Mouse (Mus musculus): ENCODE results near the gene Mapkapk2. TPM values are rescaled to one million over a fixed set of nuclear protein-coding genes. Genes with fewer than 3 reads are reported as not detected.
A peak's percentile ranks its signal among the peaks of the same experiment; 100 is the strongest.

Gene Mapkapk2
- total and polyA plus RNA-seq, 3 experiments = 53.2 to 85.4 TPM; not detected in 1

DNA sequence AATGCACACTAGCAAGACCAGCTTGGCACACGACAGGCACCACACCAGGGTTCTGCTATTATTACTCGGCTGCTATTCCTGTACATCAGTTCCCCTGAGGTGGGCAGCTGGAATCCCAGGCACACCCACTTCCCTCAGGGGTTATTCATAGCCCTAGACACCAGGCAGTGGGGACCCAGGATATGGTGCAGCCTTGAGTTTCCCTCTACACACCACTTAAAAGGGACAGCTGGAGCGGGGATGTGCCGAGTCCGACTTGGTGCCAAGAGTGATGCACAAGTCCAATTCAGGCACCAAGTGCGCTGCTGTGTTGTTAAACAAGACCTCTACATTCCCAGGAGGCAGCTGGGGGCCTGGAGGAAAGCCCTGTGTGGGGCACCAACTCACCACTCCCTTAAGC, 34.8 kb downstream of the Mapkapk2 start:
- no peaks in the 10 kb centered on the region for H3K9me3 ChIP-seq (replicated peaks; ENCODE audit: insufficient read depth, low read length)
- TF ChIP-seq CTCF (IDR thresholded peaks at IDR 0.05 in 2 of 3, conservative IDR thresholded peaks at IDR 0.05 in 1 of 3; ENCODE audit: control insufficient read depth in 1 of 3, insufficient read depth in 1 of 3, low read depth in 2 of 3, low read length in 3 of 3, poor library complexity in 1 of 3, severe bottlenecking in 1 of 3) = no peak
- no peak for TF ChIP-seq KAT2A (conservative IDR thresholded peaks at IDR 0.05; ENCODE audit: low read depth, low read length)
- TF ChIP-seq ETS1 (IDR thresholded peaks at IDR 0.05; ENCODE audit: low read depth, low read length) = no peak
- no peak for TF ChIP-seq RCOR1 (IDR thresholded peaks at IDR 0.05; ENCODE audit: low read depth, low read length)
- no peak for TF ChIP-seq MAZ (IDR thresholded peaks at IDR 0.05; ENCODE audit: low read depth, low read length)
- no peak for TF ChIP-seq RAD21 (IDR thresholded peaks at IDR 0.05; ENCODE audit: low read depth, low read length)
- no peak for TF ChIP-seq ZC3H11A (IDR thresholded peaks at IDR 0.05; ENCODE audit: low read depth, low read length)
- no peak for TF ChIP-seq NELFE (IDR thresholded peaks at IDR 0.05; ENCODE audit: low read depth, low read length)
- no peak for TF ChIP-seq BHLHE40 (IDR thresholded peaks at IDR 0.05; ENCODE audit: borderline replicate concordance, low read depth, low read length)
- no peak for TF ChIP-seq TAL1 (IDR thresholded peaks at IDR 0.05; ENCODE audit: low read length)
- no peak for DNase-seq (ENCODE audit: low read depth, low spot score)
- H3K4me1 ChIP-seq (ENCODE audit: control insufficient read depth in 1 of 2, insufficient read depth in 2 of 2, low read length in 2 of 2) = peaks cover 15 to 36% of the 10 kb centered on the region in 2 experiments
- H3K27ac ChIP-seq (ENCODE audit: control insufficient read depth, low read depth, low read length) = no peak overlapping the region
- H3K36me3 ChIP-seq (ENCODE audit: control insufficient read depth in 1 of 2, insufficient read depth in 2 of 2, low read length in 2 of 2) = peaks cover 0 to 30% of the 10 kb centered on the region in 2 experiments; a peak in 2 of 4 replicates
- no peak overlapping the region for H3K4me3 ChIP-seq (ENCODE audit: control insufficient read depth in 1 of 2, insufficient read depth in 1 of 2, low read depth in 2 of 2, low read length in 2 of 2)
- no peak overlapping the region for H3K9ac ChIP-seq (ENCODE audit: control insufficient read depth, low read depth, low read length, poor library complexity, severe bottlenecking)
- H3K27me3 ChIP-seq (ENCODE audit: control insufficient read depth in 1 of 2, insufficient read depth in 2 of 2, low read length in 2 of 2) = no peaks in the 10 kb centered on the region
- H3K79me2 ChIP-seq (ENCODE audit: control insufficient read depth, insufficient read depth, low read length, poor library complexity) = peaks cover 19% of the 10 kb centered on the region

GRCm38 (mm10) chr1:131061740-131062254, 35.8 kb downstream of the Mapkapk2 start:
- Histone ChIP-seq H3K4me3 (ENCODE audit: control insufficient read depth in 1 of 2, insufficient read depth in 1 of 2, low read depth in 2 of 2, low read length in 2 of 2) (no peak overlapping the region), H3K9ac (ENCODE audit: control insufficient read depth, low read depth, low read length, poor library complexity, severe bottlenecking) (no peak overlapping the region), H3K9me3 (replicated peaks; ENCODE audit: insufficient read depth, low read length) (no peaks in the 10 kb centered on the region), H3K4me1 (ENCODE audit: control insufficient read depth in 1 of 2, insufficient read depth in 2 of 2, low read length in 2 of 2) (peaks cover 13 to 34% of the 10 kb centered on the region in 2 experiments), H3K36me3 (ENCODE audit: control insufficient read depth in 1 of 2, insufficient read depth in 2 of 2, low read length in 2 of 2) (peaks cover 0 to 27% of the 10 kb centered on the region in 2 experiments; a peak in 2 of 4 replicates), H3K79me2 (ENCODE audit: control insufficient read depth, insufficient read depth, low read length, poor library complexity) (peaks cover 16% of the 10 kb centered on the region), H3K27me3 (ENCODE audit: control insufficient read depth in 1 of 2, insufficient read depth in 2 of 2, low read length in 2 of 2) (no peaks in the 10 kb centered on the region), H3K27ac (ENCODE audit: control insufficient read depth, low read depth, low read length) (no peak overlapping the region)
- no peak for TF ChIP-seq ZC3H11A (IDR thresholded peaks at IDR 0.05; ENCODE audit: low read depth, low read length)
- peak; percentile 47 for DNase-seq (ENCODE audit: low read depth, low spot score)

DNA sequence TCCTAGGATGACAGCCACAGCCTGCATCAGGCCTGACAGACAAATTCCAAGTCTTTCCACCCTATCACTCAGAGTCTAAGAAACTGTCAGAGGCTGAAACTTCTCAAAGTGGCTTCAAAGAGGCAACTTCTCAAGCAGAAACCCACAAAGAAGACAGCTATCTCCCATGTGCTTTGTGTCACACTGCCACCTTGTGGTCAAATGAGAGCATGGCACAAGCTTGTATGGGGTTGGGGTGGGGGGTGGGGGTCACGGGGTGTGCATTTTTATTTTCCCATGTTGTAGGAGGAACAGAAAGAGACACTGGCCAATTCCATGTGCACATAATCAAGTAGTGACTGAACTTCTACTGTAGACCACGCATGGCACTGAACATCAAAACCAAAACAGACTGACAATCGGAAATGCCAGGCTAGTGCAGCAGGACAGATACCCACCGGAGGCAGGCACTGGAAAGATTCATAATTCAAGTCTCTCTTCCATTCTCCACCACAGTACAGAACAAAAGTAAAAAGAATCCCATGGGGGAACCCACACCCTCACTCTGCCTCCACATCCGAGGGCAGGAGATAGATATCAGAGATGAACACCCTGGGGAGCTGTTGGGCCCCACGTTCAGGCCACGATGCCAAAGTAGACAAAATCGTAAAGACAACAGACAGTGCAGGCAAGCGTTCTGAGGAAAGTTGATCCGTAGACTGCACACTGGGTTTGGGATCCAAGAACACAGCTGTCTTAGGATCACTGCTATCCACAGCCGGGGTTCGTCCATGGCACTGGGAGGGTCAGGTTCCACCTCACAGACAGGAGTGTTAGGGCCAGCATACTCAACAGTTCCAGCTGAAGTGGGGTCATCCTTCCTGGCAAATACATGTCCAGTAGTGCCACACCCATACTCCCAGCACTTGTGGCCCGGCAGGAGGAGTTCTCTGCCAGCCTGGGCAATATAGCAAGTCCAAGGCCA, 37.1 kb downstream of the Mapkapk2 start:
- DNase-seq (ENCODE audit: low read depth, low spot score) = peak; percentile 71
- Histone ChIP-seq H3K27me3 (ENCODE audit: control insufficient read depth in 1 of 2, insufficient read depth in 2 of 2, low read length in 2 of 2) (no peaks in the 10 kb centered on the region), H3K36me3 (ENCODE audit: control insufficient read depth in 1 of 2, insufficient read depth in 2 of 2, low read length in 2 of 2) (peaks cover 0 to 27% of the 10 kb centered on the region in 2 experiments; a peak in 2 of 4 replicates), H3K4me3 (ENCODE audit: control insufficient read depth in 1 of 2, insufficient read depth in 1 of 2, low read depth in 2 of 2, low read length in 2 of 2) (peak overlapping the region; percentile 29 to 55; a peak in 3 of 4 replicates), H3K79me2 (ENCODE audit: control insufficient read depth, insufficient read depth, low read length, poor library complexity) (peaks cover 16% of the 10 kb centered on the region), H3K9ac (ENCODE audit: control insufficient read depth, low read depth, low read length, poor library complexity, severe bottlenecking) (peak overlapping the region; percentile 26), H3K4me1 (ENCODE audit: control insufficient read depth in 1 of 2, insufficient read depth in 2 of 2, low read length in 2 of 2) (peaks cover 13 to 34% of the 10 kb centered on the region in 2 experiments), H3K9me3 (replicated peaks; ENCODE audit: insufficient read depth, low read length) (no peaks in the 10 kb centered on the region), H3K27ac (ENCODE audit: control insufficient read depth, low read depth, low read length) (peak overlapping the region; percentile 11)
- TF ChIP-seq ZC3H11A (IDR thresholded peaks at IDR 0.05; ENCODE audit: low read depth, low read length) = peak; percentile 12; the same call in 1 of the 2 replicates
- no peak for TF ChIP-seq TAL1 (IDR thresholded peaks at IDR 0.05; ENCODE audit: low read length)
- TF ChIP-seq RAD21 (IDR thresholded peaks at IDR 0.05; ENCODE audit: low read depth, low read length) = peak; percentile 43
- no peak for TF ChIP-seq TBP (IDR thresholded peaks at IDR 0.05; ENCODE audit: low read depth, low read length)
- TF ChIP-seq GABPA (IDR thresholded peaks at IDR 0.05; ENCODE audit: low read depth, low read length) = no peak
- peak; percentile 79 for TF ChIP-seq MYC (IDR thresholded peaks at IDR 0.05; ENCODE audit: low read depth, low read length)
- TF ChIP-seq CHD2 (IDR thresholded peaks at IDR 0.05; ENCODE audit: low read length) = no peak
- TF ChIP-seq MYB (IDR thresholded peaks at IDR 0.05; ENCODE audit: low read depth, low read length) = no peak
- peak; percentile 44; the same call in 1 of the 2 replicates for TF ChIP-seq MAX (IDR thresholded peaks at IDR 0.05; ENCODE audit: low read length)
- TF ChIP-seq CTCF (IDR thresholded peaks at IDR 0.05 in 2 of 3, conservative IDR thresholded peaks at IDR 0.05 in 1 of 3; ENCODE audit: control insufficient read depth in 1 of 3, insufficient read depth in 1 of 3, low read depth in 2 of 3, low read length in 3 of 3, poor library complexity in 1 of 3, severe bottlenecking in 1 of 3) = peak; percentile 63 to 79 (median 68)
- TF ChIP-seq E2F4 (IDR thresholded peaks at IDR 0.05; ENCODE audit: borderline replicate concordance, low read depth, low read length) = no peak
- TF ChIP-seq EP300 (IDR thresholded peaks at IDR 0.05; ENCODE audit: low read depth in 1 of 2, low read length in 2 of 2) = peak in 1 of 2 experiments; percentile 22; a peak in 1 of 4 replicates
- TF ChIP-seq SMC3 (IDR thresholded peaks at IDR 0.05; ENCODE audit: low read depth, low read length) = peak; percentile 50
